Mouse (Mus musculus): ENCODE data around the gene Tmeff1. TPM values are rescaled to one million over a fixed set of nuclear protein-coding genes. Genes with fewer than 3 reads are reported as not detected.
A peak's percentile ranks its signal among the peaks of the same experiment; 100 is the strongest.

Tmeff1 gene
- polyA plus RNA-seq (2014; fragmentation: Nextera tagmentation; extraction: Ambion mirVana): 242 and 302 TPM in 2 replicates

- Histone ChIP-seq H3K4me1 (replicated peaks; ENCODE audit: control insufficient read depth, insufficient read depth, low read length) (no peaks in the 10 kb centered on the region), H3K27ac (ENCODE audit: low read depth, low read length) (peak within 1 kb of the TSS; percentile 99), H3K4me2 (replicated peaks; ENCODE audit: low read depth, low read length) (peak within 1 kb of the TSS; percentile 48), H3K9ac (ENCODE audit: low read depth, low read length) (peak within 1 kb of the TSS; percentile 99), H3K9me3 (ENCODE audit: control insufficient read depth, low read length) (no peaks in the 10 kb centered on the region), H3K36me3 (ENCODE audit: control insufficient read depth, insufficient read depth, low read length) (no peaks in the 10 kb centered on the region), H3K27me3 (ENCODE audit: control insufficient read depth, insufficient read depth, low read length) (no peaks in the 10 kb centered on the region), H3K4me3 (ENCODE audit: low read depth, low read length) (peak within 1 kb of the TSS; percentile 91)
- ATAC-seq (ENCODE audit: low FRiP score) (peak; percentile 86), DNase-seq (ENCODE audit: low spot score) (peak; percentile 87)
- whole genome bisulfite sequencing: under 1% methylated on average over 54 of the region's 64 CpGs
Observed at GRCm38 (mm10) chr4:48584421-48585240, at the start of gene Tmeff1. Gene Tmeff1, plus strand, starts transcription at chr4:48585174.

GRCm38 (mm10) chr4:48536275-48536674, 48.7 kb upstream of the Tmeff1 start:
- no peaks in the 10 kb centered on the region for H3K9me3 ChIP-seq (ENCODE audit: control insufficient read depth, low read length)
- H3K36me3 ChIP-seq (ENCODE audit: control insufficient read depth, insufficient read depth, low read length): no peaks in the 10 kb centered on the region
- no peak overlapping the region for H3K9ac ChIP-seq (ENCODE audit: low read depth, low read length)
- no peak overlapping the region for H3K4me2 ChIP-seq (replicated peaks; ENCODE audit: low read depth, low read length)
- no peak for DNase-seq (ENCODE audit: low spot score)
- no peak overlapping the region for H3K27ac ChIP-seq (ENCODE audit: low read depth, low read length)
- H3K27me3 ChIP-seq (ENCODE audit: control insufficient read depth, insufficient read depth, low read length): no peaks in the 10 kb centered on the region
- no peaks in the 10 kb centered on the region for H3K4me1 ChIP-seq (replicated peaks; ENCODE audit: control insufficient read depth, insufficient read depth, low read length)
- no peak overlapping the region for H3K4me3 ChIP-seq (ENCODE audit: low read depth, low read length)
- 94% methylated on average over 5 of the region's 5 CpGs for WGBS
- no peak for ATAC-seq (ENCODE audit: low FRiP score)

GRCm38 (mm10) chr4:48537024-48537423, 48.0 kb upstream of the Tmeff1 start:
- 90% methylated on average over 5 of the region's 5 CpGs for WGBS
- no peaks in the 10 kb centered on the region for H3K9me3 ChIP-seq (ENCODE audit: control insufficient read depth, low read length)
- no peaks in the 10 kb centered on the region for H3K27me3 ChIP-seq (ENCODE audit: control insufficient read depth, insufficient read depth, low read length)
- ATAC-seq (ENCODE audit: low FRiP score) (no peak), DNase-seq (ENCODE audit: low spot score) (no peak)
- H3K27ac ChIP-seq (ENCODE audit: low read depth, low read length): no peak overlapping the region
- no peak overlapping the region for H3K4me3 ChIP-seq (ENCODE audit: low read depth, low read length)
- peaks cover 2% of the 10 kb centered on the region; the same call in 1 of the 2 replicates for H3K4me1 ChIP-seq (replicated peaks; ENCODE audit: control insufficient read depth, insufficient read depth, low read length)
- no peak overlapping the region for H3K4me2 ChIP-seq (replicated peaks; ENCODE audit: low read depth, low read length)
- H3K36me3 ChIP-seq (ENCODE audit: control insufficient read depth, insufficient read depth, low read length): no peaks in the 10 kb centered on the region
- H3K9ac ChIP-seq (ENCODE audit: low read depth, low read length): no peak overlapping the region

GRCm38 (mm10) chr4:48538581-48538980, 46.4 kb upstream of the Tmeff1 start:
- Histone ChIP-seq H3K27ac (ENCODE audit: low read depth, low read length) (no peak overlapping the region), H3K4me1 (replicated peaks; ENCODE audit: control insufficient read depth, insufficient read depth, low read length) (peaks cover 7% of the 10 kb centered on the region; the same call in 1 of the 2 replicates), H3K27me3 (ENCODE audit: control insufficient read depth, insufficient read depth, low read length) (no peaks in the 10 kb centered on the region), H3K9ac (ENCODE audit: low read depth, low read length) (no peak overlapping the region), H3K9me3 (ENCODE audit: control insufficient read depth, low read length) (no peaks in the 10 kb centered on the region), H3K4me3 (ENCODE audit: low read depth, low read length) (no peak overlapping the region), H3K4me2 (replicated peaks; ENCODE audit: low read depth, low read length) (no peak overlapping the region), H3K36me3 (ENCODE audit: control insufficient read depth, insufficient read depth, low read length) (no peaks in the 10 kb centered on the region)
- DNase-seq (ENCODE audit: low spot score) (no peak), ATAC-seq (ENCODE audit: low FRiP score) (no peak)
- 95% methylated on average over 2 of the region's 2 CpGs for WGBS

- Histone ChIP-seq H3K4me1 (replicated peaks; ENCODE audit: control insufficient read depth, insufficient read depth, low read length) (peaks cover 7% of the 10 kb centered on the region), H3K4me3 (ENCODE audit: low read depth, low read length) (peak within 1 kb of the TSS; percentile 85), H3K4me2 (replicated peaks; ENCODE audit: low read depth, low read length) (peak within 1 kb of the TSS; percentile 70), H3K27me3 (ENCODE audit: control insufficient read depth, insufficient read depth, low read length) (no peaks in the 10 kb centered on the region), H3K9me3 (ENCODE audit: control insufficient read depth, low read length) (no peaks in the 10 kb centered on the region), H3K36me3 (ENCODE audit: control insufficient read depth, insufficient read depth, low read length) (no peaks in the 10 kb centered on the region), H3K9ac (ENCODE audit: low read depth, low read length) (peak within 1 kb of the TSS; percentile 99), H3K27ac (ENCODE audit: low read depth, low read length) (peak within 1 kb of the TSS; percentile 95)
- under 1% methylated on average over 44 of the region's 86 CpGs for WGBS
- ATAC-seq (ENCODE audit: low FRiP score): peak; percentile 79
- DNase-seq (ENCODE audit: low spot score): peak; percentile 80
Observed at GRCm38 (mm10) chr4:48539841-48540575, 45.0 kb upstream of the Tmeff1 start, which contains the start of gene Msantd3. Gene Msantd3, plus strand, starts transcription at chr4:48539935.

GRCm38 (mm10) chr4:48540576-48541111, 44.3 kb upstream of the Tmeff1 start:
- Histone ChIP-seq H3K4me1 (replicated peaks; ENCODE audit: control insufficient read depth, insufficient read depth, low read length) (peaks cover 10% of the 10 kb centered on the region), H3K27ac (ENCODE audit: low read depth, low read length) (peak overlapping the region; percentile 95), H3K9me3 (ENCODE audit: control insufficient read depth, low read length) (no peaks in the 10 kb centered on the region), H3K36me3 (ENCODE audit: control insufficient read depth, insufficient read depth, low read length) (no peaks in the 10 kb centered on the region), H3K4me3 (ENCODE audit: low read depth, low read length) (peak overlapping the region; percentile 85), H3K4me2 (replicated peaks; ENCODE audit: low read depth, low read length) (peak overlapping the region; percentile 70), H3K9ac (ENCODE audit: low read depth, low read length) (peak overlapping the region; percentile 99), H3K27me3 (ENCODE audit: control insufficient read depth, insufficient read depth, low read length) (no peaks in the 10 kb centered on the region)
- 0% methylated on average over 19 of the region's 50 CpGs for WGBS
- DNase-seq (ENCODE audit: low spot score): peak; percentile 73
- ATAC-seq (ENCODE audit: low FRiP score): peak; percentile 67

GRCm38 (mm10) chr4:48541526-48542250, 43.3 kb upstream of the Tmeff1 start:
- Histone ChIP-seq H3K4me1 (replicated peaks; ENCODE audit: control insufficient read depth, insufficient read depth, low read length) (peaks cover 16% of the 10 kb centered on the region), H3K4me2 (replicated peaks; ENCODE audit: low read depth, low read length) (peak overlapping the region; percentile 70), H3K4me3 (ENCODE audit: low read depth, low read length) (peak overlapping the region; percentile 85), H3K9ac (ENCODE audit: low read depth, low read length) (peak overlapping the region; percentile 99), H3K9me3 (ENCODE audit: control insufficient read depth, low read length) (no peaks in the 10 kb centered on the region), H3K27me3 (ENCODE audit: control insufficient read depth, insufficient read depth, low read length) (no peaks in the 10 kb centered on the region), H3K36me3 (ENCODE audit: control insufficient read depth, insufficient read depth, low read length) (no peaks in the 10 kb centered on the region), H3K27ac (ENCODE audit: low read depth, low read length) (no peak overlapping the region; the same call in 1 of the 2 replicates)
- peak; percentile 46 for DNase-seq (ENCODE audit: low spot score)
- ATAC-seq (ENCODE audit: low FRiP score): no peak
- WGBS: 4% methylated on average over 15 of the region's 15 CpGs

- Histone ChIP-seq H3K9ac (ENCODE audit: low read depth, low read length) (no peak overlapping the region), H3K4me2 (replicated peaks; ENCODE audit: low read depth, low read length) (peak overlapping the region; percentile 70), H3K4me3 (ENCODE audit: low read depth, low read length) (no peak overlapping the region), H3K4me1 (replicated peaks; ENCODE audit: control insufficient read depth, insufficient read depth, low read length) (peaks cover 21% of the 10 kb centered on the region), H3K27ac (ENCODE audit: low read depth, low read length) (no peak overlapping the region), H3K9me3 (ENCODE audit: control insufficient read depth, low read length) (no peaks in the 10 kb centered on the region), H3K36me3 (ENCODE audit: control insufficient read depth, insufficient read depth, low read length) (no peaks in the 10 kb centered on the region), H3K27me3 (ENCODE audit: control insufficient read depth, insufficient read depth, low read length) (no peaks in the 10 kb centered on the region)
- ATAC-seq (ENCODE audit: low FRiP score) (no peak), DNase-seq (ENCODE audit: low spot score) (no peak)
- WGBS: 37% methylated on average over 5 of the region's 5 CpGs
Observed at GRCm38 (mm10) chr4:48542351-48542750, 42.6 kb upstream of the Tmeff1 start.

Data from hindbrain, embryonic 11.5 days (tissue).